Mouse (Mus musculus) liver, adult 2 months (tissue): ENCODE measurements at regions not wholly inside any gene's neighbourhood (a gene's known extent, or its start where the extent isn't known, plus 50 kb on each side); places are given as distances from the start of the nearest gene placed in this dataset.

Experiments used
- DNase-seq: peaks from one replicate; pipeline ENCODE4 v3.0.0-alpha.2; 2011; ENCODE audit warnings: low read depth, low spot score; ENCODE audit errors: extremely low read depth
- H3K27ac ChIP-seq: fragments of 200-500 bp; replicated peaks from 2 replicates; pipeline ENCODE4 v1.5.1; 2012; ENCODE audit warnings: low read depth, mild to moderate bottlenecking, control low read depth, inconsistent platforms, low read length; ENCODE audit not compliant: insufficient read depth
- H3K27me3 ChIP-seq: fragments of 200-500 bp; 2 replicates; pipeline ENCODE4 v1.6.1; 2012; ENCODE audit warnings: mild to moderate bottlenecking, moderate library complexity, low read length, inconsistent platforms; ENCODE audit not compliant: control insufficient read depth, insufficient read depth
- H3K36me3 ChIP-seq: fragments of 200-500 bp; 2 replicates; pipeline ENCODE4 v1.6.1; 2012; ENCODE audit warnings: low read length, inconsistent platforms; ENCODE audit not compliant: control insufficient read depth, insufficient read depth
- H3K4me1 ChIP-seq: fragments of 200-500 bp; 2 replicates; pipeline ENCODE4 v1.6.1; 2011; ENCODE audit warnings: low read length; ENCODE audit not compliant: control insufficient read depth, insufficient read depth
- H3K4me3 ChIP-seq: fragments of 200-500 bp; 2 replicates; pipeline ENCODE4 v1.5.1; 2011; ENCODE audit warnings: low read depth, mild to moderate bottlenecking, control low read depth, low read length, moderate library complexity; ENCODE audit not compliant: insufficient read depth
- H3K79me2 ChIP-seq: fragments of 200-500 bp; 2 replicates; pipeline ENCODE4 v1.6.1; 2012; ENCODE audit warnings: inconsistent platforms, mild to moderate bottlenecking, low read length, moderate library complexity; ENCODE audit not compliant: control insufficient read depth, insufficient read depth
- H3K9ac ChIP-seq: fragments of 200-500 bp; 2 replicates; pipeline ENCODE4 v1.6.1; 2012; ENCODE audit warnings: low read depth, mild to moderate bottlenecking, control low read depth, inconsistent platforms, low read length
- CTCF ChIP-seq: fragments of 200-500 bp; IDR thresholded peaks from 2 replicates; pipeline ENCODE4 v1.5.1; 2011; ENCODE audit warnings: low read depth, low read length, control low read depth
- POLR2A ChIP-seq: fragments of 200-500 bp; IDR thresholded peaks from 2 replicates; pipeline ENCODE4 v1.6.1; 2011; ENCODE audit warnings: low read length, control low read depth; ENCODE audit not compliant: insufficient read depth; ENCODE audit errors: extremely low read depth
- WGBS: fragments of 180-500 bp; shearing (Covaris S2); methylation state at CpG from one replicate; pipeline ENCODE4 v1.1.7; 2018; 5-methylcytosine and 5-hydroxymethylcytosine counted together

DNA sequence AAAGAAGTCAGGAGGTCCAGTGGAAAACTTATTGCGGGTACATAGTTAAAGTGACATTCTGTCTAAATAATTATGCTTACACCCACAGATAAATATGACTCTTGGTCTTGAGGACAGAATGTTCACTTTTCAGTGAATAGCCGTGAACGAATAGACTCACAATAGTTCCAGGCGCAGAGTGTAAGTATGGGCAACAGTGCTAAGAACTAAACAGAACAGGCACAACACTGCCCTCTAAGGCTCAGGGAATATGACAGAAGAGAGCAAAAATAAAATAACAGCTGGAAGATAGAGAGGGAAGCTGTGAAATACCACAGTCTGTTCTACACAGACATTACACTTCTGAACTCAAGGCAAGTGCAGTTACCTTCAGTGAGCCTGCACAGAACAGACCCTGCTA, 207.9 kb upstream of the Speer2 start:
- no peaks in the 10 kb centered on the region for H3K27me3 ChIP-seq
- H3K27ac ChIP-seq, result no peak overlapping the region
- TF ChIP-seq CTCF (no peak), POLR2A (no peak)
- no peak for DNase-seq
- H3K4me1 ChIP-seq, result no peaks in the 10 kb centered on the region
- no peak overlapping the region for H3K9ac ChIP-seq
- no peaks in the 10 kb centered on the region for H3K36me3 ChIP-seq
- no peak overlapping the region for H3K4me3 ChIP-seq
- no peaks in the 10 kb centered on the region for H3K79me2 ChIP-seq
- WGBS, result 85% methylated on average over 4 of the region's 4 CpGs

GRCm38 (mm10) chr16:70073740-70074139, 210.2 kb upstream of the Speer2 start:
- no peak for TF ChIP-seq CTCF
- TF ChIP-seq POLR2A, result no peak
- Histone ChIP-seq H3K4me1 (no peaks in the 10 kb centered on the region), H3K27ac (no peak overlapping the region), H3K4me3 (no peak overlapping the region), H3K79me2 (no peaks in the 10 kb centered on the region), H3K36me3 (no peaks in the 10 kb centered on the region), H3K27me3 (no peaks in the 10 kb centered on the region), H3K9ac (no peak overlapping the region)
- 84% methylated on average over 2 of the region's 2 CpGs for WGBS
- no peak for DNase-seq

DNA sequence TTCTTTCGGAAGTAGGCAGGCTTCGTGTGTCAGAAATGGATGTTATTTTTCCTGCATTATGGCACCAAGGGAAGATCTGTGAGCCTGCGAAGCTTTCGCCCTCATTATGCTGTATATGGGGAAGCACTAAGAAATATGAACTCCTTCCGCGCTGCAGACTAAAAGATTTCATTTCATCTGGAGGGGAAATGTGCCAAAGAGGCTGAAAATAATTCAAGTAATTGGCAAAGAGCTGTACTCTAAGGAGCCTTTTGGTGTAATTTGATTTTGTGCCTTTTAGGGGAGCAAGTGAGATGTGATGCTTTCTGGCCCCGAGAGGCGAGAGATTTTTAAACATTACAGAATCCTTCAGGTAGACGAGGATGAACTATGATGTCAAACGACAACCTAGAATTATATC, 216.0 kb upstream of the Speer2 start:
- WGBS, result 89% methylated on average over 10 of the region's 10 CpGs
- Histone ChIP-seq H3K79me2 (no peaks in the 10 kb centered on the region), H3K27ac (no peak overlapping the region), H3K9ac (no peak overlapping the region), H3K36me3 (no peaks in the 10 kb centered on the region), H3K4me3 (no peak overlapping the region), H3K27me3 (no peaks in the 10 kb centered on the region), H3K4me1 (no peaks in the 10 kb centered on the region)
- DNase-seq, result no peak
- no peak for TF ChIP-seq CTCF
- no peak for TF ChIP-seq POLR2A

DNA sequence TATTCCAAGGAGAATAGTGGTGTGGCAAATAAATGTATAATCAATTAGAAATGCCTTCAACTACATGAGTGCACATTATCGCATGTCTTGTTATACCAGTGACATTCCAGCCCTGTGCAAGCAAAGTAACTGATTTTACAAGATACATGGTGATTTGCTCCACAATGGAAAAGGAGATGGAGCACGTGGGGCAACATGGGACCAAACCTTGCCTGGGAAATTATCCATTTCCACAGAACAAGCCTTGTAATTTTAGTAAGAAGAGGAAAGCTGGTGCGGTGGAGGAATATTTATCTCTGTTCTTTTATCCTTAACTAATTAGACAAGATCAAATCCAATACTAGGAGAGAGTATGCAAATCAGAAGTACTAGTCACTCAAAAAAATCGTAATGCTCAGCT, 222.5 kb upstream of the Gbe1 start:
- H3K27me3 ChIP-seq, result no peaks in the 10 kb centered on the region
- DNase-seq, result no peak
- H3K4me3 ChIP-seq, result no peak overlapping the region
- no peak overlapping the region for H3K9ac ChIP-seq
- H3K27ac ChIP-seq, result no peak overlapping the region
- 83% methylated on average over 4 of the region's 4 CpGs for WGBS
- no peaks in the 10 kb centered on the region for H3K79me2 ChIP-seq
- no peak for TF ChIP-seq CTCF
- no peak for TF ChIP-seq POLR2A
- no peaks in the 10 kb centered on the region for H3K36me3 ChIP-seq
- no peaks in the 10 kb centered on the region for H3K4me1 ChIP-seq

DNA sequence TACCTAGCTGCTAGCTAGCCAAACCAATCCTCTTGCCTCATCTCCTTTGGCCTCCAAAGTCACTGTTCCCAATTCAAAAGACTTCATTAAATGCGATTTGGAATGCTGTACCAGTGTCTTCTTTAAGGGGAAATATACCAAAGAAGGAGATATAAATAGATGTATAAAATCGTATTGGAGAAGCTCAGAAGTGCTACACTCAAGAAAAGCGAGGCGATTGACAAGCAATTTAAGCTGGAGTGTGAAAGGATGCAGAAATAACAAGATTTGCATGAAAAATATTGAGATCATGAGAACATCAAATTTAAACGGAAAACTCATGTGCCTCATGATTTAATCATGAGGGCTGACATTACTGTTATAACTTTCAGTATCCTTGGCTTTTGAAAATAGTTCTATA, 221.8 kb upstream of the Gbe1 start:
- WGBS, result 83% methylated on average over 5 of the region's 5 CpGs
- H3K9ac ChIP-seq, result no peak overlapping the region
- H3K4me1 ChIP-seq, result no peaks in the 10 kb centered on the region
- H3K27ac ChIP-seq, result no peak overlapping the region
- H3K4me3 ChIP-seq, result no peak overlapping the region
- H3K79me2 ChIP-seq, result no peaks in the 10 kb centered on the region
- TF ChIP-seq CTCF, result no peak
- TF ChIP-seq POLR2A, result no peak
- no peak for DNase-seq
- no peaks in the 10 kb centered on the region for H3K36me3 ChIP-seq
- H3K27me3 ChIP-seq, result no peaks in the 10 kb centered on the region

DNA sequence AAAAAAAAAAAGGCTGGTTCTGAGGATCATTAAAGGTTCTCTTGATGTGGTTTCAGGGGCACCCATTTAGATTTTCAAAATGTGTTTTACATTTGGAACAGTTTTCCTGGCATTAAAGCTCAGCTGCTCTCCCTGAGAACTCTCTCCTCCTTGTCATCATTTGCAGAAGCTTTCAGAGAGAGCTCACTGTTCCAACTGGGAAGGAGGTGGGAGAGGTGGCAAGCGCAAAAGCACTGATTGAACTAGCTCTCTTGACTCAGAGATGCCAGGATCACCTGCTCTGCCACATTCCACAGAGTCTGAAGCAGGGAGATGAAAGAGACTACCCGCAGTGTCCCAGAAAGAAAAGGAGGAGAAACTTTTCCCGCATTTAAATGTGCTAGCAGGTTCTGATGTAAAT, 220.5 kb upstream of the Gbe1 start:
- 34% methylated on average over 3 of the region's 3 CpGs for WGBS
- Histone ChIP-seq H3K79me2 (no peaks in the 10 kb centered on the region), H3K27ac (no peak overlapping the region), H3K4me3 (no peak overlapping the region), H3K9ac (no peak overlapping the region), H3K36me3 (no peaks in the 10 kb centered on the region), H3K27me3 (no peaks in the 10 kb centered on the region), H3K4me1 (no peaks in the 10 kb centered on the region)
- TF ChIP-seq CTCF, result no peak
- no peak for TF ChIP-seq POLR2A
- DNase-seq, result no peak
